In the genomic region with DNA sequence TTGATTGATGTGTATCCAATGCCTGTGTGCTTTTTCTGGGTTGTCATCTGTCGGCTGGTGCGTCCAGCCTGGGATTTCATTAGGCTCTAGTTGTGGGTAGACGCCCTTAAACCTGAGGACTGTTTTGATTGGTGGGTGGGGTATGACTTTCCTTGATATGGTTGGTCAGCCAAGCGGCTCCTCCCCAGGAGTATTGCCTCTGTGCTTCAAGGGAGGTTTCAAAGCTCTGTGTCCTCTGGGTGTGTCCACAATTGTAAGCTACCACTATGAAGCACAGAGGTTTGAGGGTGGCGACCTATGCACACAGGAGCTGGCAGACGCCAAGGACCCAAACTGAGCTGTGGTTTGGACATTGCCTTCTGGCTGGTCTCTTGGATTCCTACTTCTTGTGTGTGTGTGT, we compare ENCODE assay signal across 21 mouse cellular contexts. TPM values are rescaled to one million over a fixed set of nuclear protein-coding genes. Genes with fewer than 3 reads are reported as not detected.
A peak's percentile ranks its signal among the peaks of the same experiment; 100 is the strongest.
DNase-seq lines count a peak whose midpoint lies in the region; ATAC-seq and TF ChIP-seq lines count a peak whose summit lies in the region.
"Had no signal": no experiment of that assay in that cellular context is flagged by ENCODE, and none has a peak within 500 bp of the region (broad histone marks: within the 10 kb centered on the region; RNA-seq: fewer than 3 reads in every experiment).

No protein-coding gene starts in this region.

- H3K4me1 ChIP-seq in liver, postnatal 0 days (ENCODE audit: insufficient read depth), result peaks cover 8% of the 10 kb centered on the region
- H3K4me1 ChIP-seq in liver, embryonic 11.5 days (replicated peaks; ENCODE audit: control insufficient read depth, insufficient read depth, low read length), result peaks cover 7% of the 10 kb centered on the region
- peaks cover 14% of the 10 kb centered on the region for H3K4me1 ChIP-seq in G1E (ENCODE audit: insufficient read depth, low read depth, low read length)
- H3K4me1 ChIP-seq in kidney, embryonic 14.5 days (ENCODE audit: control insufficient read depth, insufficient read depth, low read length), result 0 out of 2 replicates have a peak, but pooled peaks cover 6% of the 10 kb centered on the region
- 0 out of 2 replicates have a peak, but pooled peaks cover 3% of the 10 kb centered on the region for H3K4me1 ChIP-seq in stomach, postnatal 0 days (replicated peaks; ENCODE audit: control insufficient read depth, insufficient read depth)
- H3K4me1 ChIP-seq in lung, postnatal 0 days (ENCODE audit: insufficient read depth, low read depth, low read length), result no peaks in the 10 kb centered on the region

- no peak overlapping the region for H3K9ac ChIP-seq in liver, postnatal 0 days (replicated peaks)
- H3K9ac ChIP-seq in liver, embryonic 11.5 days (ENCODE audit: low read depth, low read length), result no peak overlapping the region
- H3K9ac ChIP-seq in kidney, embryonic 14.5 days (ENCODE audit: low read depth, low read length), result no peak overlapping the region
- H3K9ac ChIP-seq in stomach, postnatal 0 days (ENCODE audit: low read length), result no peak overlapping the region
- H3K9ac ChIP-seq in lung, postnatal 0 days (replicated peaks; ENCODE audit: low read depth), result no peak overlapping the region
- H3K9ac ChIP-seq: forebrain, postnatal 0 days; hindbrain, embryonic 12.5 days; liver, embryonic 14.5 days; midbrain, embryonic 13.5 days; neural tube, embryonic 13.5 days had no signal

- ATAC-seq in liver, postnatal 0 days, result 0 out of 2 replicates have a peak, but pooled peaks have one; percentile 26
- no peak for ATAC-seq in liver, embryonic 11.5 days (replicated peaks; ENCODE audit: low FRiP score)
- ATAC-seq in G1E (ENCODE audit: extremely low read depth, insufficient number of reproducible peaks, low FRiP score, poor library complexity, severe bottlenecking), result peak; percentile 28; the same call in 1 of the 2 replicates
- peak; percentile 61 for ATAC-seq in kidney, embryonic 14.5 days (ENCODE audit: low FRiP score, low TSS enrichment)
- peak; percentile 90 for ATAC-seq in stomach, postnatal 0 days (ENCODE audit: low FRiP score, low TSS enrichment)
- ATAC-seq in erythroid progenitor cell, adult 5-6 weeks (replicated peaks; ENCODE audit: low FRiP score, poor library complexity, severe bottlenecking), result no peak
- ATAC-seq in lung, postnatal 0 days, result no peak
- ATAC-seq: forebrain, postnatal 0 days; midbrain, embryonic 13.5 days had no signal

- H3K36me3 ChIP-seq in liver, postnatal 0 days (replicated peaks; ENCODE audit: insufficient read depth, low read length), result no peaks in the 10 kb centered on the region
- no peaks in the 10 kb centered on the region for H3K36me3 ChIP-seq in liver, embryonic 11.5 days (ENCODE audit: control insufficient read depth, insufficient read depth, low read length)
- H3K36me3 ChIP-seq in G1E (replicated peaks), result no peaks in the 10 kb centered on the region
- H3K36me3 ChIP-seq in kidney, embryonic 14.5 days (ENCODE audit: control insufficient read depth, insufficient read depth, low read length), result no peaks in the 10 kb centered on the region
- no peaks in the 10 kb centered on the region for H3K36me3 ChIP-seq in stomach, postnatal 0 days (ENCODE audit: control insufficient read depth, insufficient read depth, low read length)
- no peaks in the 10 kb centered on the region for H3K36me3 ChIP-seq in lung, postnatal 0 days (ENCODE audit: insufficient read depth, low read length)
- H3K36me3 ChIP-seq: heart, embryonic 10.5 days; hindbrain, embryonic 12.5 days; midbrain, embryonic 13.5 days; neural tube, embryonic 13.5 days had no signal

- H3K27me3 ChIP-seq in liver, postnatal 0 days (ENCODE audit: insufficient read depth, low read length), result no peaks in the 10 kb centered on the region
- H3K27me3 ChIP-seq in liver, embryonic 11.5 days (replicated peaks; ENCODE audit: control insufficient read depth, insufficient read depth, low read length), result no peaks in the 10 kb centered on the region
- H3K27me3 ChIP-seq in G1E (ENCODE audit: insufficient read depth, low read length), result no peaks in the 10 kb centered on the region
- H3K27me3 ChIP-seq in kidney, embryonic 14.5 days (ENCODE audit: control insufficient read depth, insufficient read depth, low read length), result no peaks in the 10 kb centered on the region
- no peaks in the 10 kb centered on the region for H3K27me3 ChIP-seq in stomach, postnatal 0 days (ENCODE audit: control insufficient read depth, insufficient read depth, low read length)
- H3K27me3 ChIP-seq in lung, postnatal 0 days (replicated peaks; ENCODE audit: insufficient read depth, low read length), result no peaks in the 10 kb centered on the region

- TF ChIP-seq EP300 in liver, postnatal 0 days (IDR thresholded peaks at IDR 0.05; ENCODE audit: low read depth), result no peak
- TF ChIP-seq EP300 in stomach, postnatal 0 days (optimal IDR thresholded peaks at IDR 0.05), result no peak
- TF ChIP-seq EP300 in lung, postnatal 0 days (IDR thresholded peaks at IDR 0.05), result no peak

- no peak for TF ChIP-seq CTCF in liver, postnatal 0 days (IDR thresholded peaks at IDR 0.05; ENCODE audit: low read depth)
- TF ChIP-seq CTCF in G1E (IDR thresholded peaks at IDR 0.05; ENCODE audit: low read depth, low read length), result no peak
- TF ChIP-seq CTCF in stomach, postnatal 0 days (IDR thresholded peaks at IDR 0.05; ENCODE audit: low read depth), result no peak
- no peak for TF ChIP-seq CTCF in lung, postnatal 0 days (IDR thresholded peaks at IDR 0.05)

- 59% methylated on average over 6 of the region's 6 CpGs for WGBS in liver, postnatal 0 days (ENCODE audit: insufficient replicate concordance)
- WGBS in liver, embryonic 11.5 days, result 61% methylated on average over 6 of the region's 6 CpGs
- 45% methylated on average over 6 of the region's 6 CpGs for WGBS in kidney, embryonic 14.5 days
- 53% methylated on average over 6 of the region's 6 CpGs for WGBS in stomach, postnatal 0 days
- WGBS in lung, postnatal 0 days, result 73% methylated on average over 6 of the region's 6 CpGs

- no peak overlapping the region for H3K4me3 ChIP-seq in liver, postnatal 0 days (ENCODE audit: low read depth, low read length)
- H3K4me3 ChIP-seq in liver, embryonic 11.5 days (ENCODE audit: low read depth, low read length), result no peak overlapping the region
- H3K4me3 ChIP-seq in G1E (ENCODE audit: low read depth, low read length), result no peak overlapping the region
- H3K4me3 ChIP-seq in kidney, embryonic 14.5 days (ENCODE audit: low read length), result no peak overlapping the region
- H3K4me3 ChIP-seq in stomach, postnatal 0 days (ENCODE audit: low read depth, low read length), result no peak overlapping the region
- H3K4me3 ChIP-seq in lung, postnatal 0 days (ENCODE audit: low read depth, low read length), result no peak overlapping the region
- H3K4me3 ChIP-seq: heart, embryonic 10.5 days; hindbrain, embryonic 12.5 days; midbrain, embryonic 13.5 days; neural tube, embryonic 13.5 days had no signal

- DNase-seq in liver, postnatal 0 days, result no peak
- DNase-seq in liver, embryonic 11.5 days (ENCODE audit: low spot score), result no peak
- no peak for DNase-seq in G1E (ENCODE audit: low spot score)
- peak; percentile 61 for DNase-seq in stomach, postnatal 0 days (ENCODE audit: low spot score)
- no peak for DNase-seq in cerebellum, postnatal 4 days (ENCODE audit: low spot score in 2 of 2)
- no peak for DNase-seq in lung, postnatal 0 days (ENCODE audit: low spot score)
- DNase-seq: adrenal gland, postnatal 14 days; cerebellum, adult 11-12 months; cerebellum, postnatal 14 days; embryo, embryonic 11 days; forebrain, postnatal 0 days; layer of hippocampus, adult 9-11 months; lung, postnatal 10 days; thymus, postnatal 4 days had no signal

- no peak overlapping the region for H3K27ac ChIP-seq in liver, postnatal 0 days (ENCODE audit: low read depth)
- H3K27ac ChIP-seq in liver, embryonic 11.5 days (ENCODE audit: low read depth, low read length), result no peak overlapping the region
- no peak overlapping the region for H3K27ac ChIP-seq in kidney, embryonic 14.5 days (ENCODE audit: low read depth, low read length)
- no peak overlapping the region for H3K27ac ChIP-seq in stomach, postnatal 0 days (replicated peaks)
- H3K27ac ChIP-seq in lung, postnatal 0 days (ENCODE audit: low read length), result no peak overlapping the region
- H3K27ac ChIP-seq: heart, embryonic 10.5 days; hindbrain, embryonic 12.5 days; liver, embryonic 14.5 days; midbrain, embryonic 13.5 days; neural tube, embryonic 13.5 days had no signal

- H3K4me2 ChIP-seq in liver, postnatal 0 days (ENCODE audit: low read depth, low read length), result no peak overlapping the region
- no peak overlapping the region for H3K4me2 ChIP-seq in liver, embryonic 11.5 days
- no peak overlapping the region for H3K4me2 ChIP-seq in kidney, embryonic 14.5 days (replicated peaks; ENCODE audit: low read depth, low read length)
- H3K4me2 ChIP-seq in stomach, postnatal 0 days (replicated peaks; ENCODE audit: low read depth), result no peak overlapping the region
- no peak overlapping the region for H3K4me2 ChIP-seq in lung, postnatal 0 days (replicated peaks; ENCODE audit: low read depth, low read length)
- H3K4me2 ChIP-seq: hindbrain, embryonic 12.5 days; midbrain, embryonic 13.5 days; neural tube, embryonic 13.5 days had no signal

- H3K9me3 ChIP-seq in liver, postnatal 0 days (ENCODE audit: low read length), result no peaks in the 10 kb centered on the region; the same call in 1 of the 2 replicates
- no peaks in the 10 kb centered on the region for H3K9me3 ChIP-seq in liver, embryonic 11.5 days (ENCODE audit: control insufficient read depth, low read length)
- H3K9me3 ChIP-seq in G1E (replicated peaks), result no peaks in the 10 kb centered on the region
- H3K9me3 ChIP-seq in kidney, embryonic 14.5 days (ENCODE audit: control insufficient read depth, low read length), result no peaks in the 10 kb centered on the region
- H3K9me3 ChIP-seq in stomach, postnatal 0 days (ENCODE audit: control insufficient read depth, low read length), result no peaks in the 10 kb centered on the region
- no peaks in the 10 kb centered on the region for H3K9me3 ChIP-seq in lung, postnatal 0 days (ENCODE audit: low read length)
- H3K9me3 ChIP-seq: heart, embryonic 10.5 days; hindbrain, embryonic 12.5 days; midbrain, embryonic 13.5 days; neural tube, embryonic 13.5 days had no signal

RNA-seq across cellular contexts. Expression of gene Pebp1, which starts 5.1 kb away (rescaled TPM):
- 120 and 129 TPM in 2 replicates for polyA plus RNA-seq in liver, postnatal 0 days (2015; fragmentation: Nextera tagmentation; extraction: Ambion mirVana)
- 572 and 580 TPM in 2 replicates for polyA plus RNA-seq in liver, embryonic 11.5 days (2014; fragmentation: Nextera tagmentation; extraction: Ambion mirVana)
- total RNA-seq in G1E (2014; fragmentation: Nextera tagmentation) (325 and 337 TPM in 2 replicates), G1E (2017) (210 and 243 TPM in 2 replicates)
- 1,716 and 1,825 TPM in 2 replicates for polyA plus RNA-seq in G1E (2012)
- polyA plus RNA-seq in kidney, embryonic 14.5 days (2014; fragmentation: Nextera tagmentation; extraction: Ambion mirVana), result 710 and 781 TPM in 2 replicates
- polyA plus RNA-seq in stomach, postnatal 0 days (2015; fragmentation: Nextera tagmentation; extraction: Ambion mirVana), result 394 and 400 TPM in 2 replicates
- 31.4 and 46.9 TPM in 2 replicates for total RNA-seq in erythroid progenitor cell, adult 5-6 weeks (2015; ENCODE audit: low replicate concordance)
- total RNA-seq in erythroid progenitor cell, adult 5-6 weeks (2017; ENCODE audit: low replicate concordance), result 11.6 and 17.5 TPM in 2 replicates
- polyA plus RNA-seq in lung, postnatal 0 days (2015; fragmentation: Nextera tagmentation; extraction: Ambion mirVana), result 273 and 289 TPM in 2 replicates

RNA-seq across cellular contexts. Expression of gene Vsig10, which starts 26.3 kb away (rescaled TPM):
- 2.1 and 2.9 TPM in 2 replicates for polyA plus RNA-seq in liver, postnatal 0 days (2015; fragmentation: Nextera tagmentation; extraction: Ambion mirVana)
- 1.4 and 2.2 TPM in 2 replicates for polyA plus RNA-seq in liver, embryonic 11.5 days (2014; fragmentation: Nextera tagmentation; extraction: Ambion mirVana)
- not detected in 2 replicates for total RNA-seq in G1E (2014; fragmentation: Nextera tagmentation)
- 0.05 and 0.17 TPM in 2 replicates for total RNA-seq in G1E (2017)
- polyA plus RNA-seq in G1E (2012), result 0.02 TPM in 1 of 2 replicates, not detected in the other
- 7.4 and 9.0 TPM in 2 replicates for polyA plus RNA-seq in kidney, embryonic 14.5 days (2014; fragmentation: Nextera tagmentation; extraction: Ambion mirVana)
- 9.9 and 13.0 TPM in 2 replicates for polyA plus RNA-seq in stomach, postnatal 0 days (2015; fragmentation: Nextera tagmentation; extraction: Ambion mirVana)
- total RNA-seq in erythroid progenitor cell, adult 5-6 weeks (2015; ENCODE audit: low replicate concordance), result not detected in 2 replicates
- 0.98 TPM in 1 of 2 replicates, not detected in the other for total RNA-seq in erythroid progenitor cell, adult 5-6 weeks (2017; ENCODE audit: low replicate concordance)
- polyA plus RNA-seq in lung, postnatal 0 days (2015; fragmentation: Nextera tagmentation; extraction: Ambion mirVana), result 19.7 and 23.7 TPM in 2 replicates

Comparison
In these comparisons a context has a peak if more than half of its experiments do, and no peak if none do; other contexts are left out.
1. ATAC-seq: peak in liver, postnatal 0 days (single experiment), G1E (single experiment), kidney, embryonic 14.5 days (single experiment) and stomach, postnatal 0 days (single experiment); none in liver, embryonic 11.5 days (single experiment), erythroid progenitor cell, adult 5-6 weeks (single experiment) and lung, postnatal 0 days (single experiment).